Mouse (Mus musculus) layer of hippocampus, adult 8-10 months (tissue): ENCODE measurements around the gene Wdr95. TPM values are rescaled to one million over a fixed set of nuclear protein-coding genes. Genes with fewer than 3 reads are reported as not detected.
"Not testable (repeated sequence)": the region's sequence is repeated elsewhere in the genome, so short reads cannot be mapped to it uniquely, and the experiment has no call there.

Source experiments
- DNase-seq, 2 experiments: peaks; one replicate each; pipeline ENCODE4 v3.0.0; 2022; ENCODE audit warnings: low spot score in 2 of 2
- total RNA-seq, 4 experiments: library from RNA; stranded (reverse); gene quantifications; 2 replicates each; pipeline ENCODE4 v1.2.4; 2022

Gene Wdr95
- total RNA-seq, 4 experiments from 2014 or later = 0.18 to 0.90 (median 0.44) TPM

GRCm38 (mm10) chr5:149514890-149515289 is 13.6 kb upstream of the Wdr95 start:
- DNase-seq = no peak

DNA sequence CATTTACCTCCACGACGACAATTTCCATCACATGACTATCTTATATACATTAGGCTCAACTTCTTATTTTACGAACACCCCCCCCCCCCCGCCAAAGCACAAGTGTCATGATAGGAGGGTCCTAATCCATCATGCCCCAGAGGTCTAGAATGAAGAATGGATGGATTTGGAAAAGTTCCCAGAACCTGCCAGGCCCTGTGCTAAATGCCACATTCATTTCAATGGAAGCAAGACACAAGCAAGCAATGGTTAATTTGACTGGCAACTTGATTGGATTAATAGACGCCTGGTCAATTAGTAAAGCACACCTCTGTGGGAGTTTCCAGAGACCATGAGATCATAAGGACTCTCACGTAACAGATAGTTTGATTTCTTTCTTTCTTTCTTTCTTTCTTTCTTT is 11.4 kb upstream of the Wdr95 start:
- no peak for DNase-seq

DNA sequence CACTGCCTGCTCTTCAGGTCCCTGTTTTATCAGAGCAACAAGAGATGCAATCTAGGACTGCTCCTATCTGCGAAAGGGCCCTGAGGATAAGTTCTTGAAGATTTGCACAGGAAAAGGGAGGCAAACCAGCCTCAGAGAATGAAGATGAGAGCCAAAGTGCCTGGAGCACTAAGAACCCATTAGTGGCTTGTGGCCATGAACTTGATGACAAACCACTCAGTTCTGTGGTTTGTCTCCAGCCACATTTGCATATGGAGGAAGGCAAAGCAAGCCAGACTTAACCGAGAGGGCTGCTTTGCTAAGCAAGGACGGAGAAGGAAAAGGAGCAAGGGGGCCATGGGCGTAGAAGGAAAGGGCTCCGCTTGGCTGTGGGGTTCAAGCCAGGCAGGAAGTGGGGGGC is 7.7 kb upstream of the Wdr95 start:
- DNase-seq = no peak

DNA sequence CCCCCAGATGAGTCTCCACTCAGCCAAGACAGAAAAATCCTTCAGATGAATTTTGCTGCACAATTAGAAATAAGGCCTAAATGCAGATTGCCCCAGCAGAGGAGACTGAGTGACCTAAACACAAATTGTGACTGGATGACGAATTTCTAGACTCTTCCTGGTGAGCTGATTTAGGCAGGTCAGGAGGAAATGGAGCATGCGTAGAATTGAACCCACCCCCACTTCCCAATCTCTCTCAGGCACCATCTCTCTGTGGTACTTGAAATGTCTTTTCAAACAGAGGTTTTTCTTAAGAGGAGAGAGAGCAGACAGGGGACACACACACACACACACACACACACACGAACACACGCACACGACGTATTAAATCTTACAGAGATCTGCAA is 4.6 kb upstream of the Wdr95 start:
- DNase-seq = no peak

DNA sequence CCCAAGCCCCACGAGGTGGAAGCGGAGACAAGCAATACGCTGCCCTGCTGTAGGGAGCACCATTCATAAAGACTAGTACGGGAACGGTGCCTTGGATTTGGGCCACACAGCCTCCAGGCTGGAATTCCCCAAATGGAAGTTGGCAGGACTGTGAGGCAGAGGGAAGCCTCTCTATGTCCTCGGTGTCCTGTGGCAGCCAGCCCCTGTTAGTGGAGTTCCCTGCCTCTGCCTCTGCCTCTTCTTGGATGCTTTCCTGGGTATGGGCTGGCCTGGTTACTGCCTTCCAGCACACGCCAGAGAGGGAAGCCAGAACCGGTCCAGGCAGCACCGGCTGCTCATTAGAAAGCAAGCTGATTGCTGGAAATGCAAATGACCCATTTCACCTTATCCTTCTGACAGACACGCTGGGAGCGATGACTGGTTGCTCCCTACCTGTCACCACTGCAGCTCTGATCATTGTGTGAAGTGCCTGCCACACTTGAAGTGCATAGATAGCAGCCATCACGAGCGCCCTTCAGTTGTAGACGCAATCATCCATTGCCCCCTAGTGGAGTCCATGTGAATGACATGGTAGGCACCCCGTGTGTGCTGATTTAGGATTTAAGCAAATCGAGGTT is 4.1 kb upstream of the Wdr95 start:
- DNase-seq = peak; percentile 89 to 94

- no peak for DNase-seq
These were observed 3.3 kb upstream of the Wdr95 start for GRCm38 (mm10) chr5:149525055-149525785.

GRCm38 (mm10) chr5:149526467-149526951 is 2.0 kb upstream of the Wdr95 start:
- DNase-seq = peak; percentile 48 to 59

- DNase-seq = not testable (repeated sequence)
These were observed 1.2 kb upstream of the Wdr95 start for GRCm38 (mm10) chr5:149527292-149527691.

GRCm38 (mm10) chr5:149533847-149534246 is 5.4 kb downstream of the Wdr95 start:
- no peak for DNase-seq

DNA sequence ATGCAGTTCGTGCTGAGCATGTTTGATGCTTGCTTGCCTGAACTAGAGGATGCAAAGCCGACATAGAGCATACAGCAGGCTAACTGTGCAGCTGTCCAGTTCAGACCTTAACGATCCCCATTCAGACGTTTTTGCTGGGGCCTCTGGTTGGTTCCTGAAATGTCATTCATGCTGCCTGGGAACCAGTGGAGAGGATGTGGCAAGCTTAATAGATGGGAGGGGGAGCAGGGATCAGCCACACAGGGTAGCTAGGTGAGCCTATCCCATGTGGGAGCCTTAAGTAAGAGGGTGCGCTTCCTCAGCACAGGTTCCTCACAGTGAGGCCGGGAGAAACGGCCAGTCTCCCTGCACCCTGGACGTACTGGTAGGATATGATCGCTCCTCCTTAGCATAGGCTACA is 7.5 kb downstream of the Wdr95 start:
- DNase-seq = no peak

GRCm38 (mm10) chr5:149537796-149538511 is 9.5 kb downstream of the Wdr95 start:
- peak in 1 of 2 experiments; percentile 28 for DNase-seq

DNA sequence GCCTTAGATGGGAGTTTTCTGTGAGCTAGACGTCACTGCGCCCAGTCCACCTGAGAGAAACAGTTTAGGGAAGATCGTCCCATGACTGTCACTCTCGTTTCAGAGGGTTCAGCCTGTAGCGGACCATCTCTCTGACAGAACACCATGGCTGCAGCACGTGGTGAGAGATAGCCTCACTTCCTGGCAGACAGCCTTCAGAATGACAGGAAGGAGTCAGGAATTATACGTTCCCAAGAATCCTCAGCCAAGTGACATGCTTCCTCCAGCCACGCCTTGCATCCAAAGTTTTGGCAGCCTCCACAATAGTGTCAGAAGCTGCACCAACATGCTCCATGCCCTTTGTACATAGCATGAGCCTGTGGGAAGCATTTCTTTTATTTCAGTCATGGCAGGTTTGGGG is 10.1 kb downstream of the Wdr95 start:
- DNase-seq = no peak

GRCm38 (mm10) chr5:149539051-149539450 is 10.6 kb downstream of the Wdr95 start:
- no peak for DNase-seq

DNA sequence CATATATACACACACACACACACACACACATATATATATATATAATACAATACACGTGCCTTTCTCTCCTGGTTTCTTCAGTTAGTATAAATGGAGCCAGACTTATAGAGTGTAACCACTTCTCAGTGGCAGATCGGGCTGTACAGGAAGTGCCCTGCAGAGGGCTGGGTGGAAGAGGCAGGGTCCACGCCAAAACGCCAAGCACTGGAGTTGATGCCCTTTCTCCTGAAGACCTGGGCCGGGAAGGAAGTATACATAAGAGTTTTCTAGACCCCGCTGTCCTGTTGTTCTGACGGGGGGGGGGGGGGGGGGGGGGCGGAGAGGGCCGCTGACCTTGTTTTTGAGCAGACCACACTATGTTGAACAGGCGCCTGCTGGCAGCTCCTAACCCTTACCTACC is 22.7 kb downstream of the Wdr95 start:
- DNase-seq = no peak

DNA sequence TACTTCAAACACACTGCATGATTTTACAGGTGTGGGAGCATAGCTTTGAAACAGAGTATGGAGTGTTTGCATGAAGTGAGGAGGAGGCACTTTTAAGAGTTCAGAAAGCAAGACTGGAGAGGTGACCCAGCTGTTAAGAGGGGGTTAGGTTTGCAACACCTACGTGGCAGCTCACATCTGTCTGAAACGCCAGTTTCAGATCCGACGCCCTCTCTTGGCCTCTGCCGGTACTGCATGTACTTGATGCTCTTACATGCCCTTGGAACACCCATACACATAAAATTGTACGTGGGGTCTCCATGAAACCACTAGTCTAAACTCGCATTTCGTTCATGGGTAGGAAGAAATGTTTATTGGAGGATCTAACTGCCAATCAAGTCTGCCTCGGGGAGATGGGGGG is 24.3 kb downstream of the Wdr95 start:
- DNase-seq = no peak

- no peak for DNase-seq
These were observed 24.9 kb downstream of the Wdr95 start for GRCm38 (mm10) chr5:149553373-149553772.

- DNase-seq = no peak
These were observed 25.9 kb downstream of the Wdr95 start for GRCm38 (mm10) chr5:149554397-149554796.

GRCm38 (mm10) chr5:149560903-149561588 is 32.6 kb downstream of the Wdr95 start:
- peak in 1 of 2 experiments; percentile 41 for DNase-seq

GRCm38 (mm10) chr5:149566026-149566425 is 37.5 kb downstream of the Wdr95 start:
- DNase-seq = no peak

GRCm38 (mm10) chr5:149566957-149567356 is 38.5 kb downstream of the Wdr95 start:
- DNase-seq = peak in 1 of 2 experiments; percentile 29

DNA sequence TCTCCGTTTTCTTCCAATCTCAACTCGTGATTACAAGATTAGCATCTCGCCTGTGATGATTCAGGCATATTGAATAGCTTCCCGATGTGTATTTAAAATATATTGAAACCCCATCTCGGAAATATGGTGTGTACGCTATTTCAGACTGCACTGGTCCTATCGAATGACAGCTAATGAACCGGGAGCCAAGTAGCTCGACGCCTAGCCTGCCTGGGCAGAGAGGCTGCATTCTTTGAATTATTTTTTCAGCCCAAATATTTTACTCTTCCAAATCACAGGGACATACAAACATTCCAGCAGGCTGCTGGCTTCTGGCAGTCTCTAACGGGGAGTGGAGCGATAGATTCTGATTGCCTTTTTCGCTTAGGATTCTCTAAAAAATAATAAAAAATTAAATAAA is 40.5 kb downstream of the Wdr95 start:
- no peak for DNase-seq

DNA sequence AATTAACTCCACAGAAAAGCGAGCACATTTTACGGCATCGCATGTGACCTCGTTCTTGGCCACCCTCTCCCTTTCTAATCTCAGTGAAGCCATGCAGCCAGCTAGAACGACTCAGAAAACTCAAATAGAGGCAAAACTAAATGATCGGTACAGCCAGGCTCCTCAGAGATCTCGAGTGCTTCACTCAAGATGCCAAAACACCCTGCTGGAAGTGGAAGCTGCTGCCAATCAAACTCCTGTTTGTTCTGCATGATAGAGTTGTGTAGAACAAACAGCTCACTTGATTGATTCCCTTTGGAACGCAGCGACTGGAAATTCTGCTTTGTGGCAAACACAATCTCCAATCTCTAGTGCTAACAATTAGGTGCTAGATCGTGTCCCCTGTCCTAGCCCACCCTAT is 48.5 kb downstream of the Wdr95 start:
- no peak for DNase-seq
